Mouse (Mus musculus) intestine, embryonic 16.5 days (tissue): ENCODE measurements around the gene 1700029F12Rik. TPM values are rescaled to one million over a fixed set of nuclear protein-coding genes. Genes with fewer than 3 reads are reported as not detected.
A peak's percentile ranks its signal among the peaks of the same experiment; 100 is the strongest.

Experiments
- ATAC-seq: fragments of 200-750 bp; cut with Nextera tagmentation; 2 replicates; pipeline ENCODE4 v1.8.0; 2017; ENCODE audit warnings: moderate TSS enrichment, moderate library complexity
- H3K27ac ChIP-seq: fragments of 300-500 bp; sonication (generic); 2 replicates; pipeline ENCODE4 v1.5.1; 2014; ENCODE audit warnings: mild to moderate bottlenecking, low read length
- H3K27me3 ChIP-seq: fragments of 300-500 bp; sonication (generic); replicated peaks from 2 replicates; pipeline ENCODE4 v1.6.1; 2014; ENCODE audit warnings: low read length, control low read depth, mixed read lengths; ENCODE audit not compliant: control insufficient read depth, insufficient read depth
- H3K36me3 ChIP-seq: fragments of 300-500 bp; sonication (generic); 2 replicates; pipeline ENCODE4 v1.6.1; 2014; ENCODE audit warnings: low read length, control low read depth; ENCODE audit not compliant: control insufficient read depth, insufficient read depth
- H3K4me1 ChIP-seq: fragments of 300-500 bp; sonication (generic); 2 replicates; pipeline ENCODE4 v1.6.1; 2014; ENCODE audit warnings: low read length, control low read depth, mixed read lengths; ENCODE audit not compliant: control insufficient read depth, insufficient read depth
- H3K4me2 ChIP-seq: fragments of 300-500 bp; sonication (generic); 2 replicates; pipeline ENCODE4 v1.6.1; 2014; ENCODE audit warnings: low read depth, low read length, control low read depth
- H3K4me3 ChIP-seq: fragments of 300-500 bp; sonication (generic); 2 replicates; pipeline ENCODE4 v1.5.1; 2014; ENCODE audit warnings: mild to moderate bottlenecking, low read length
- H3K9ac ChIP-seq: fragments of 300-500 bp; sonication (generic); 2 replicates; pipeline ENCODE4 v1.6.1; 2014; ENCODE audit warnings: low read depth, low read length
- H3K9me3 ChIP-seq: fragments of 300-500 bp; sonication (generic); 2 replicates; pipeline ENCODE4 v1.6.1; 2016; ENCODE audit warnings: low read length, control low read depth; ENCODE audit not compliant: control insufficient read depth
- WGBS: fragments of 180-500 bp; shearing (Covaris S2); extraction: QIAGEN DNeasy Blood & Tissue Kit; methylation state at CpG from one replicate; pipeline ENCODE4 v1.1.7; 2014; 5-methylcytosine and 5-hydroxymethylcytosine counted together
- polyA plus RNA-seq: library from polyadenylated mRNA; unstranded; fragments of >200 nt; fragmentation: Nextera tagmentation; extraction: Ambion mirVana; gene quantifications from 2 replicates; pipeline ENCODE4 v1.2.1, GENCODE M21; 2015

The 1700029F12Rik gene
- not detected in 2 replicates for polyA plus RNA-seq

DNA sequence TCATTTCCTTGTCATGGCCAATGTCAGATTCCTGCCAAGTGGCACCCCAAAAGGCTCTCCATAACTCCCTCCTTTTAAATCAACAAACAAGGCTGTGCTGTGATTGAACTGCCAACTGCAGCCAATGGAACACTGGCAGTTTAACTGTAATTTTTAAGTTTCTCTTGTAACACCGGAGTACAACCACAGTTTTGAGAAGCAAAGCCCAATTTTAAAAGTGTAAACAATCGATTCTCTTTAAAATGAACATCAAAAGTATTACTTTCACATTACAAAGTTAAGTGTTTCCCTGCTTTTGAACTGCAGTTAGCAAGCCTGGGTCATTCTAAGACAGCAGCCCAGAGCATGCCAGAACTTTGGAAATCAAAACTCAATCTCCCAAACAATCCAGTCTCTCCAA, at the start of gene 1700029F12Rik:
1700029F12Rik (minus strand) TSS at position 101 of the 400 bp plus-strand sequence.
- Histone ChIP-seq H3K27me3 (no peaks in the 10 kb centered on the region), H3K4me3 (no peak within 1 kb of the TSS), H3K27ac (no peak within 1 kb of the TSS), H3K9me3 (no peaks in the 10 kb centered on the region), H3K4me1 (no peaks in the 10 kb centered on the region), H3K4me2 (no peak within 1 kb of the TSS), H3K9ac (no peak within 1 kb of the TSS), H3K36me3 (no peaks in the 10 kb centered on the region)
- WGBS, result 81% methylated on average over 2 of the region's 2 CpGs
- ATAC-seq, result no peak

DNA sequence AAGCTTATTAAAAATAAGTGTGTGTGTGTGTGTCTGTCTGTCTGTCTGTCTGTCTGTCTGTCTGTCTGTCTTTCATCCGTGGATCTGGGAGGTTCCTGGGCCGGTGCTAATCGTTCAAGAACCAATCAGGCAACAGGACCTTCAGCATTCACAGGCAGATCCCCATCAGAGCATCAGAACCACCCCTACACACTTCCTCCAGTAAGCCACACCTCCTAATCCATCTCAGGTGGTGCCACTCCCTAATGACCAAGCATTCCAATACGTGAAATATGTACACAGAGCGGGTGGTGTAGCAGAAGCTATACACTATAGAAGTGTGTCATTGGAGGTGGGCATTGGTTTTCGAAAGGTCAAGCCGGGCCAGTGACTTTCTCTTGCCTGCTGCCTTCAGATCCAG, 48.3 kb upstream of the 1700029F12Rik start:
- H3K4me2 ChIP-seq, result no peak overlapping the region
- no peak overlapping the region for H3K4me3 ChIP-seq
- H3K4me1 ChIP-seq, result no peaks in the 10 kb centered on the region
- H3K9ac ChIP-seq, result no peak overlapping the region
- no peak overlapping the region for H3K27ac ChIP-seq
- H3K9me3 ChIP-seq, result no peaks in the 10 kb centered on the region
- ATAC-seq, result no peak
- 82% methylated on average over 7 of the region's 7 CpGs for WGBS
- H3K27me3 ChIP-seq, result no peaks in the 10 kb centered on the region
- H3K36me3 ChIP-seq, result no peaks in the 10 kb centered on the region

DNA sequence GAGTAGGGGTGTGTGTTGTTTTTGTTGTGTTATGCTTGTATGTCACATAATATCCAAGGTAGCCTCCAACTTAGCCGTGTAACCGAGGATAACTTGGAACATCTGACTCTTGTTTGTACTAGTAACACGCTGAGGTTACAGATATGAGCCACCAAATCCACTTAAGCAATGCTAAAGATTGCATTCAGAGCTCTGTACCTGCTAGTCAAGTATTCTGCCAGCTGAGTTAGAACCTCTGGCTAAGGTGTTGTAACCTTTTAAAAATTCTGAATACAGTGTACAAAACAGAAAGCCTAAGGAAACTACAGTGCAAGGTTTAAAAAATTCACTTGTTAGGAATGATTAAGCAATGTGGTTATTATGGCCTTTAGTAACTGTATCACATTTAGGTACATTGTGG, 46.5 kb upstream of the 1700029F12Rik start:
- Histone ChIP-seq H3K9ac (no peak overlapping the region), H3K4me2 (no peak overlapping the region), H3K9me3 (no peaks in the 10 kb centered on the region), H3K27me3 (no peaks in the 10 kb centered on the region), H3K4me1 (no peaks in the 10 kb centered on the region), H3K4me3 (no peak overlapping the region), H3K36me3 (no peaks in the 10 kb centered on the region), H3K27ac (no peak overlapping the region)
- 88% methylated on average over 3 of the region's 3 CpGs for WGBS
- ATAC-seq, result no peak

DNA sequence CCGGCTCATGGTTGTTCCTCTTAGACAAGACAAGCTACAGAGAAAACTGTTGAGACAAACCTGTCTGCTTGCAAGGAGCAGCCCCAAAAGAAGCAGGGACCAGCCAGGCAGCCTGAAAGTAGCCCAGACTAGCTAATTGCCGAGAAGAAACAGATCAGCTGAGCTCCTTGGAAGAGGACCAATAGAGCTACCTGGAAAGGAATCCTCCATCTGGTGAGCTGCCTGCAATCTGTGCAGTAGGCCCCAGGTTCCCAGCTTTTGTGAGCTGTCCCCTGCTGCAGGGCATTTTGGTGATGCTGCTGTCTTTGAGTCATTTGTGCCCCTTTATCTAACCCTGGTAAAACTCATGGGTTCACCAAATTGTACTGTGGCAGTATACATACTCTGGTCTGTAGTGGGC, 46.0 kb upstream of the 1700029F12Rik start:
- no peak overlapping the region for H3K9ac ChIP-seq
- no peaks in the 10 kb centered on the region for H3K27me3 ChIP-seq
- H3K4me2 ChIP-seq, result no peak overlapping the region
- H3K4me1 ChIP-seq, result no peaks in the 10 kb centered on the region
- H3K27ac ChIP-seq, result no peak overlapping the region
- 72% methylated on average over 2 of the region's 2 CpGs for WGBS
- ATAC-seq, result no peak
- no peak overlapping the region for H3K4me3 ChIP-seq
- H3K36me3 ChIP-seq, result no peaks in the 10 kb centered on the region
- no peaks in the 10 kb centered on the region for H3K9me3 ChIP-seq

DNA sequence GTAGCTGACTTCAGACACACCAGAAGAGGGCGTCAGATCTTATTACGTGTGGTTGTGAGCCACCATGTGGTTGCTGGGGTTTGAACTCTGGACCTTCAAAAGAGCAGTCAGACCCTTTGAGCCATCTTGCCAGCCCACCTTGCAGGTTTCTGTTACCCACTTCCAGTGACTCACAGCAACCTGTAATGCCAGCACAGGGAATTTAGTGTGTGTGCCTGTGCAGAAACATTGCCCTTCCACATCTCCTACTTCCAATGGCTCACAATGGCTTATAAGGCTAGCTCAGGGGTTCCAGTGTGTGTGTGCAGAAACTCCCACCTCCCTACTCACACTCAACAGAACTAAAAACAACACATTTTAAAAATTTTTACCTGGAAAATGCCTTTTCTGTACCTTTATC, 43.4 kb upstream of the 1700029F12Rik start:
- no peaks in the 10 kb centered on the region for H3K9me3 ChIP-seq
- H3K27me3 ChIP-seq, result no peaks in the 10 kb centered on the region
- H3K4me1 ChIP-seq, result no peaks in the 10 kb centered on the region
- no peaks in the 10 kb centered on the region for H3K36me3 ChIP-seq
- no peak overlapping the region for H3K9ac ChIP-seq
- no peak overlapping the region for H3K4me3 ChIP-seq
- H3K27ac ChIP-seq, result no peak overlapping the region
- 92% methylated on average over 2 of the region's 2 CpGs for WGBS
- H3K4me2 ChIP-seq, result no peak overlapping the region
- ATAC-seq, result no peak

- Histone ChIP-seq H3K9me3 (no peaks in the 10 kb centered on the region), H3K4me1 (peaks cover 5% of the 10 kb centered on the region), H3K9ac (no peak overlapping the region), H3K36me3 (no peaks in the 10 kb centered on the region), H3K4me3 (no peak overlapping the region), H3K27ac (no peak overlapping the region), H3K27me3 (0 out of 2 replicates have a peak, but pooled peaks cover 5% of the 10 kb centered on the region), H3K4me2 (no peak overlapping the region)
- ATAC-seq, result no peak
- 67% methylated on average over 1 of the region's 1 CpGs for WGBS
Measured at GRCm38 (mm10) chr13:97073497-97073896, 39.3 kb upstream of the 1700029F12Rik start.

DNA sequence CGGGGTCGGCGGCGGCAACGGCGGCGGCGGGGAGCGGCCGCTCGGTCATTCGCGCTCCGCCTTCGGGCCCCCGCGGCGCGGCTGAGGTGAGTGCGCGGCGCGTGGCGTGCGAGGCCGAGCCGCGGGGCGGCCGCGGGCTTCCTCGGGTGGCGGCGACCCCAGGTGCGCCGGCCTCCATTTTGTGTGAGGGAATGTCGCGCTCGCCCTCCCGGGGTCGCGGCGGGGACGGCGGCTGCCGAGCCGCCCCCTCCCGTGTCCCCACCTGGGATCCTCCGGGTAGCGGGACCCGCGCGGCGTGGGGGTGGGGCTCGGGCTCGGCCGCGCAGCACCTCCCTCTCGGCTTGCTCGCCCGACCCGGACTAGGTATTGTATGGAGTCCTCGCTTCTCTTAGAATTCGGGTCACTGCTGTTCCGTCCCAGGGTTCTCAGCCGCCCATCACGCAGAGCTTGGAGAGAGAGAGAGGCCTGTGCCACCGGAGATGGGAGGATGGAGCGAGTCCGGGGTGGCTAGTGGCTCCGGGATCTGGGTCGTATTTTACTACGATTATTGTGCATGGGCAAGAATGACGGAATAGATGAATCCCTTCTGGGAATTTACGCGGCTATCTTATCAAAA, 37.6 kb upstream of the 1700029F12Rik start:
- H3K4me1 ChIP-seq, result peaks cover 5% of the 10 kb centered on the region
- 0 out of 2 replicates have a peak, but pooled peaks cover 5% of the 10 kb centered on the region for H3K27me3 ChIP-seq
- no peak overlapping the region for H3K27ac ChIP-seq
- H3K9me3 ChIP-seq, result no peaks in the 10 kb centered on the region
- peak; percentile 75 for ATAC-seq
- H3K9ac ChIP-seq, result peak overlapping the region; percentile 73
- under 1% methylated on average over 68 of the region's 76 CpGs for WGBS
- peak overlapping the region; percentile 79 for H3K4me3 ChIP-seq
- H3K4me2 ChIP-seq, result peak overlapping the region; percentile 99
- H3K36me3 ChIP-seq, result no peaks in the 10 kb centered on the region

DNA sequence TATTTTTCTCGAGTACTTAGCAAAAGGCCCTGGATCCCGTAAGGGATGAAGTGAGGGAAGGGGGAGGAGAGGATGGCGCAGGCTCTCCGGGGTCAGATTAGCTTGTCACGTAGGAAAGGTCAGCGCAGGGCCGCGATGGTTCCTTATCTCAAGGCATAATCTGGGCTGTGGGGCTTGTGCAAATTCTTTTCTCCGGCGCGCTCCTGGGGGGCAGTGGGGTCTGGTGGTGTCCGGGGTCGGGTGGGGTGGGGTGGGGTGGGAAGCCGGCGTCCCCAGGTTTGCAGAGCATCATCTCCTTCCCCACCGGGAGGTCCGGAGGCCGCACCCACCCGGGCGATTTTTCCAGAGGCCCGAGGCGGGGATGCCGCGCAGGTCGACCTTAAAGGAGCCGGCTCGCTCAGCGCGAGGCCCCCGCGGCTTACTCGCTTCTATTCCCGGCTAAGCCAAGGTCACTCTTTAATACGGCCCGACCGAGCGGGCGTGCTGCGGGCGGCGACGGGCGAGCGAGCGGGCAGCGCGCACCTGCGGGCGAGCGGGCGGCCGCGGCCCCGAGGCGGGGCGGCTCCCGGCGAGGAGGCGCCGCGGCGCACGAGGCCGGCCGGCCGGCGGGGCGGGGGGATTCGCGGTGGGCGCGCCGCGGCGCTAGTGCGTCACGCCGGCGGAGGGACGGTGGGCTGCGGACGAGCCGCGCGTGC, 36.9 kb upstream of the 1700029F12Rik start:
- WGBS, result 1% methylated on average over 75 of the region's 85 CpGs
- ATAC-seq, result peak; percentile 79
- Histone ChIP-seq H3K4me2 (peak overlapping the region; percentile 99), H3K36me3 (no peaks in the 10 kb centered on the region), H3K4me3 (peak overlapping the region; percentile 79), H3K9ac (peak overlapping the region; percentile 73), H3K27me3 (0 out of 2 replicates have a peak, but pooled peaks cover 5% of the 10 kb centered on the region), H3K4me1 (peaks cover 5% of the 10 kb centered on the region), H3K9me3 (no peaks in the 10 kb centered on the region), H3K27ac (no peak overlapping the region)

GRCm38 (mm10) chr13:97068151-97068550, 34.0 kb upstream of the 1700029F12Rik start:
- Histone ChIP-seq H3K4me3 (no peak overlapping the region), H3K36me3 (no peaks in the 10 kb centered on the region), H3K9me3 (no peaks in the 10 kb centered on the region), H3K4me1 (peaks cover 5% of the 10 kb centered on the region), H3K27me3 (0 out of 2 replicates have a peak, but pooled peaks cover 5% of the 10 kb centered on the region), H3K4me2 (no peak overlapping the region), H3K9ac (no peak overlapping the region), H3K27ac (no peak overlapping the region)
- no peak for ATAC-seq
- WGBS, result 67% methylated on average over 8 of the region's 8 CpGs
